Mouse (Mus musculus): ENCODE data around the gene Ptk7.

- TF ChIP-seq TAL1 (IDR thresholded peaks at IDR 0.05; ENCODE audit: low read length) (no peak), GATA1 (IDR thresholded peaks at IDR 0.05; ENCODE audit: low read length) (no peak)
Measured at GRCm38 (mm10) chr17:46602212-46602611, 27.1 kb downstream of the Ptk7 start.

Data from erythroblast, embryonic 14.5 days (primary cell).